Mouse (Mus musculus): Measurements from ENCODE around the gene Pfkm.

DNA sequence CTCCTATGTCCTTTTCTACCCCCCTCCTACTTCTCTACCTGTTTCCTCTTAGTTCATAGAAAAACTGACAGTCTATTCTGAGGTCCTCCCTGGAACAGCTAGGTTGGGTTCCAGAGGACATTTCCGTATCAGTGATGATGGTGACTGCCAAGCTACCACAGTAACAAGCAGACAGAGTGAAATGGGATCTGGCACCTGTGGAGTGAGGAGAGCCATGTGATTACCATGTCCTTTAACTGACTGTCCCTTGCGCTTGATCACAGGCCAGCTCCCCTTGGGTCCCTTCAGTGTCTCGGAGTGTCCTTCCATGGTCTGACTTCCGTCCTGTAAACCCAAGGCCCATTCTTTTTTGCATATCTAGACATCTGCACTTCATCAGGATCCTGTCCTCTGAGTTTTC lies 38.6 kb downstream of the Pfkm start:
- TF ChIP-seq CTCF (IDR thresholded peaks at IDR 0.05; ENCODE audit: extremely low read depth, insufficient read depth, insufficient read length, insufficient replicate concordance) (no peak), POLR2A (IDR thresholded peaks at IDR 0.05; ENCODE audit: low read depth, low read length) (no peak)
